Mouse (Mus musculus) mature B cell (primary cell): ENCODE data around the gene Ube2e2.

Experiments used
- in situ Hi-C: fragments of 300-500 bp; cut with MboI; formaldehyde crosslinking; loops from 2 replicates; pipeline ENCODE4 v1.14.3; 2019

Gene Ube2e2

GRCm38 (mm10) chr14:18893947-18894445 lies at the start of gene Ube2e2:
Gene Ube2e2, minus strand, starts transcription at chr14:18894267.
- in situ Hi-C loops: no loop called here

GRCm38 (mm10) chr14:18940068-18940467 lies 46.0 kb upstream of the Ube2e2 start:
- in situ Hi-C loops: no loop called here

GRCm38 (mm10) chr14:18903553-18903952 lies 9.5 kb upstream of the Ube2e2 start:
- in situ Hi-C loops: no loop called here

GRCm38 (mm10) chr14:18893121-18893946 lies 733 bp downstream of the Ube2e2 start:
- in situ Hi-C loops: no loop called here

- in situ Hi-C loops: no loop called here
These were observed 4.5 kb downstream of the Ube2e2 start for GRCm38 (mm10) chr14:18889571-18889970.

GRCm38 (mm10) chr14:18882493-18882892 lies 11.6 kb downstream of the Ube2e2 start:
- in situ Hi-C loops: no loop called here

- in situ Hi-C loops: no loop called here
These were observed 23.4 kb downstream of the Ube2e2 start for GRCm38 (mm10) chr14:18870716-18871115.

- in situ Hi-C loops: no loop called here
These were observed 65.4 kb downstream of the Ube2e2 start for GRCm38 (mm10) chr14:18828661-18829060.

- in situ Hi-C loops: no loop called here
These were observed 67.3 kb downstream of the Ube2e2 start for GRCm38 (mm10) chr14:18826753-18827152.

GRCm38 (mm10) chr14:18820713-18821112 lies 73.4 kb downstream of the Ube2e2 start:
- in situ Hi-C loops: no loop called here

GRCm38 (mm10) chr14:18796857-18797256 lies 97.2 kb downstream of the Ube2e2 start:
- in situ Hi-C loops: no loop called here

- in situ Hi-C loops: no loop called here
These were observed 98.3 kb downstream of the Ube2e2 start for GRCm38 (mm10) chr14:18795787-18796186.

GRCm38 (mm10) chr14:18778993-18779675 lies 114.9 kb downstream of the Ube2e2 start:
- in situ Hi-C loops: no loop called here

GRCm38 (mm10) chr14:18778241-18778640 lies 115.8 kb downstream of the Ube2e2 start:
- in situ Hi-C loops: no loop called here

GRCm38 (mm10) chr14:18776132-18776531 lies 117.9 kb downstream of the Ube2e2 start:
- in situ Hi-C loops: no loop called here

GRCm38 (mm10) chr14:18773724-18774123 lies 120.3 kb downstream of the Ube2e2 start:
- in situ Hi-C loops: no loop called here

- in situ Hi-C loops: no loop called here
These were observed 134.3 kb downstream of the Ube2e2 start for GRCm38 (mm10) chr14:18759601-18760356.

GRCm38 (mm10) chr14:18758595-18759532 lies 135.2 kb downstream of the Ube2e2 start:
- in situ Hi-C loops: no loop called here

- in situ Hi-C loops: no loop called here
These were observed 136.1 kb downstream of the Ube2e2 start for GRCm38 (mm10) chr14:18758003-18758402.

GRCm38 (mm10) chr14:18755410-18755809 lies 138.7 kb downstream of the Ube2e2 start:
- in situ Hi-C loops: no loop called here

GRCm38 (mm10) chr14:18754595-18754994 lies 139.5 kb downstream of the Ube2e2 start:
- in situ Hi-C loops: no loop called here
